In the genomic region with DNA sequence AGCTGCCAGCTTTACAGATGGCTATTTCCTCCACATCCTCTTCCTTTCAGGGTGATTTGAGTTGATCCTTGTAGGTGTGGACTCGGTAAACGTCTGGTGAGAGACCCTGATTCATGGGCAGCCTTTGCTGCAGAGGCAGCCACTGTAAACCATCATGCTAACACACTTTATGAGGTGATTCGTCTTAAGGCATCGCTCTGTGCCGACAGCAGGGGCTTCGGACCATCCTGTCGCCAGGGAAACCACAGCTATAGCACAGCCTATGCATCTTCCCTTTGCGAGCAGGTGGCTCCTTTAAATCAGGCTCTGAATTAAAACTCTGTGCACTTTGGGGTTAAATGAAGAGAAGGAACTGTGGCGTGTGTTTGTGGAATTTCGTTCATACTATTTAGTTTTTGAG, we compare ENCODE assay signal across 20 mouse cellular contexts.
A peak's percentile ranks its signal among the peaks of the same experiment; 100 is the strongest.
DNase-seq lines count a peak whose midpoint lies in the region; ATAC-seq lines count a peak whose summit lies in the region.
"Had no signal": no experiment of that assay in that cellular context is flagged by ENCODE, and none has a peak within 500 bp of the region (broad histone marks: within the 10 kb centered on the region; RNA-seq: fewer than 3 reads in every experiment).

No protein-coding gene starts in this region.

- peak; percentile 20 for DNase-seq in embryo, embryonic 10.5 days (ENCODE audit: low spot score)
- DNase-seq in embryo, embryonic 9.5 days (ENCODE audit: extremely low spot score) = no peak
- peak; percentile 38 for DNase-seq in limb, embryonic 11.5 days (ENCODE audit: low spot score)
- no peak for DNase-seq in limb, embryonic 10.5 days (ENCODE audit: low spot score)
- peak; percentile 48 for DNase-seq in forelimb bud, embryonic 11.5 days (ENCODE audit: low read depth, low spot score)
- no peak for DNase-seq in heart, postnatal 4 days
- DNase-seq: adrenal gland, adult 8-10 months; adrenal gland, postnatal 36 days; B cell, adult 2 months; cerebellum, adult 2 months; cerebellum, postnatal 10 days; heart, adult 18-20 months; heart, postnatal 10 days had no signal

- 41% methylated on average over 10 of the region's 10 CpGs for WGBS in limb, embryonic 11.5 days
- WGBS in limb, embryonic 10.5 days = 53% methylated on average over 10 of the region's 10 CpGs
- 16% methylated on average over 10 of the region's 10 CpGs for WGBS in neural tube, embryonic 14.5 days

- no peak overlapping the region for H3K27ac ChIP-seq in limb, embryonic 11.5 days (replicated peaks; ENCODE audit: low read depth, low read length)
- no peak overlapping the region for H3K27ac ChIP-seq in limb, embryonic 10.5 days
- H3K27ac ChIP-seq in neural tube, embryonic 14.5 days (ENCODE audit: low read depth, low read length) = no peak overlapping the region
- H3K27ac ChIP-seq: embryonic facial prominence, embryonic 10.5 days; heart, embryonic 10.5 days had no signal

- no peak overlapping the region for H3K4me3 ChIP-seq in limb, embryonic 11.5 days (ENCODE audit: low read depth, low read length)
- H3K4me3 ChIP-seq in limb, embryonic 10.5 days = no peak overlapping the region
- H3K4me3 ChIP-seq in neural tube, embryonic 14.5 days (ENCODE audit: low read depth, low read length) = no peak overlapping the region
- H3K4me3 ChIP-seq: embryonic facial prominence, embryonic 10.5 days; heart, embryonic 10.5 days had no signal

- H3K9me3 ChIP-seq in limb, embryonic 11.5 days (ENCODE audit: control insufficient read depth, low read length) = no peaks in the 10 kb centered on the region
- no peaks in the 10 kb centered on the region for H3K9me3 ChIP-seq in limb, embryonic 10.5 days (replicated peaks)
- no peaks in the 10 kb centered on the region for H3K9me3 ChIP-seq in neural tube, embryonic 14.5 days (ENCODE audit: control insufficient read depth, low read length)
- H3K9me3 ChIP-seq: embryonic facial prominence, embryonic 10.5 days; heart, embryonic 10.5 days had no signal

- no peak overlapping the region for H3K4me2 ChIP-seq in limb, embryonic 11.5 days (ENCODE audit: low read depth, severe bottlenecking)
- no peak overlapping the region for H3K4me2 ChIP-seq in neural tube, embryonic 14.5 days (ENCODE audit: low read depth, low read length)

- ATAC-seq in limb, embryonic 11.5 days (ENCODE audit: insufficient number of reproducible peaks, low FRiP score, low TSS enrichment, low read depth) = 0 out of 2 replicates have a peak, but pooled peaks have one; percentile 37
- peak; percentile 36; the same call in 1 of the 2 replicates for ATAC-seq in neural tube, embryonic 14.5 days (ENCODE audit: low read depth)
- ATAC-seq: CD4-positive, CD25-positive, alpha-beta regulatory T cell, adult 4 months; forebrain, embryonic 14.5 days; hindbrain, embryonic 16.5 days had no signal

- no peaks in the 10 kb centered on the region for H3K36me3 ChIP-seq in limb, embryonic 11.5 days (ENCODE audit: control insufficient read depth, insufficient read depth, low read length)
- H3K36me3 ChIP-seq in limb, embryonic 10.5 days = no peaks in the 10 kb centered on the region
- H3K36me3 ChIP-seq in neural tube, embryonic 14.5 days (ENCODE audit: control insufficient read depth, insufficient read depth, low read length) = no peaks in the 10 kb centered on the region
- H3K36me3 ChIP-seq: embryonic facial prominence, embryonic 10.5 days; G1E; heart, embryonic 10.5 days had no signal

- peaks cover 10% of the 10 kb centered on the region for H3K4me1 ChIP-seq in limb, embryonic 11.5 days (ENCODE audit: control insufficient read depth, insufficient read depth, low read length)
- peaks cover 26% of the 10 kb centered on the region for H3K4me1 ChIP-seq in limb, embryonic 10.5 days
- no peaks in the 10 kb centered on the region for H3K4me1 ChIP-seq in neural tube, embryonic 14.5 days (ENCODE audit: control insufficient read depth, insufficient read depth, low read length)

- no peaks in the 10 kb centered on the region for H3K27me3 ChIP-seq in limb, embryonic 11.5 days (ENCODE audit: control insufficient read depth, insufficient read depth, low read length)
- H3K27me3 ChIP-seq in limb, embryonic 10.5 days (ENCODE audit: low read depth, poor library complexity, severe bottlenecking) = no peaks in the 10 kb centered on the region
- H3K27me3 ChIP-seq in neural tube, embryonic 14.5 days (ENCODE audit: control insufficient read depth, insufficient read depth, low read length) = no peaks in the 10 kb centered on the region

- no peak overlapping the region for H3K9ac ChIP-seq in limb, embryonic 11.5 days (ENCODE audit: low read length)
- no peak overlapping the region for H3K9ac ChIP-seq in neural tube, embryonic 14.5 days (replicated peaks; ENCODE audit: low read depth, low read length)

Comparison
In these comparisons a context has a peak if more than half of its experiments do, and no peak if none do; other contexts are left out.
1. DNase-seq: peak in embryo, embryonic 10.5 days (single experiment), limb, embryonic 11.5 days (single experiment) and forelimb bud, embryonic 11.5 days (single experiment); none in embryo, embryonic 9.5 days (single experiment), limb, embryonic 10.5 days (single experiment) and heart, postnatal 4 days (single experiment).